ENCODE assay signal across 24 mouse cellular contexts in genomic region chr11:82852115-82852514, GRCm38 (mm10). TPM values are rescaled to one million over a fixed set of nuclear protein-coding genes. Genes with fewer than 3 reads are reported as not detected.
DNase-seq lines count a peak whose midpoint lies in the region; ATAC-seq and TF ChIP-seq lines count a peak whose summit lies in the region.
"Had no signal": no experiment of that assay in that cellular context is flagged by ENCODE, and none has a peak within 500 bp of the region (broad histone marks: within the 10 kb centered on the region; RNA-seq: fewer than 3 reads in every experiment).

No protein-coding gene starts in this region.

- TF ChIP-seq CTCF in CH12.LX (conservative IDR thresholded peaks at IDR 0.05 in 1 of 2, IDR thresholded peaks at IDR 0.05 in 1 of 2; ENCODE audit: low read depth in 2 of 2, low read length in 2 of 2) = no peak
- TF ChIP-seq CTCF in intestine, postnatal 0 days (IDR thresholded peaks at IDR 0.05; ENCODE audit: low read depth) = no peak

- 0 out of 2 replicates have a peak overlapping the region, but pooled peaks have one; percentile 31 for H3K9ac ChIP-seq in liver, embryonic 11.5 days (ENCODE audit: low read depth, low read length)
- H3K9ac ChIP-seq in CH12.LX (ENCODE audit: insufficient read depth, low read depth) = no peak overlapping the region
- H3K9ac ChIP-seq in liver, embryonic 12.5 days = peak overlapping the region; percentile 34
- H3K9ac ChIP-seq in liver, embryonic 16.5 days (ENCODE audit: low read depth, low read length) = peak overlapping the region; percentile 4; the same call in 1 of the 2 replicates
- no peak overlapping the region for H3K9ac ChIP-seq in intestine, postnatal 0 days (ENCODE audit: low read depth, low read length)
- H3K9ac ChIP-seq: embryonic facial prominence, embryonic 15.5 days; forebrain, embryonic 12.5 days; hindbrain, embryonic 13.5 days had no signal

- H3K4me2 ChIP-seq in liver, embryonic 11.5 days = peak overlapping the region; percentile 20; the same call in 1 of the 2 replicates
- H3K4me2 ChIP-seq in CH12.LX (ENCODE audit: insufficient read depth, low read depth, poor library complexity, severe bottlenecking) = peak overlapping the region; percentile 57; the same call in 1 of the 2 replicates
- peak overlapping the region; percentile 44 for H3K4me2 ChIP-seq in liver, embryonic 12.5 days
- 0 out of 2 replicates have a peak overlapping the region, but pooled peaks have one; percentile 34 for H3K4me2 ChIP-seq in liver, embryonic 16.5 days (ENCODE audit: low read depth, low read length)
- no peak overlapping the region for H3K4me2 ChIP-seq in intestine, postnatal 0 days (replicated peaks; ENCODE audit: low read depth)
- H3K4me2 ChIP-seq: embryonic facial prominence, embryonic 15.5 days; forebrain, embryonic 12.5 days had no signal

- WGBS in liver, embryonic 11.5 days = 77% methylated on average over 11 of the region's 11 CpGs
- WGBS in liver, embryonic 12.5 days (ENCODE audit: insufficient replicate concordance) = 66% methylated on average over 11 of the region's 11 CpGs
- WGBS in liver, embryonic 16.5 days (ENCODE audit: insufficient replicate concordance) = 68% methylated on average over 11 of the region's 11 CpGs
- WGBS in intestine, postnatal 0 days = 76% methylated on average over 11 of the region's 11 CpGs

- peaks cover 74% of the 10 kb centered on the region for H3K4me1 ChIP-seq in liver, embryonic 11.5 days (replicated peaks; ENCODE audit: control insufficient read depth, insufficient read depth, low read length)
- H3K4me1 ChIP-seq in CH12.LX (ENCODE audit: control insufficient read depth in 1 of 2, insufficient read depth in 2 of 2) = peaks cover under 1 to 2% of the 10 kb centered on the region in 2 experiments; a peak in 3 of 4 replicates
- peaks cover 99% of the 10 kb centered on the region for H3K4me1 ChIP-seq in liver, embryonic 12.5 days
- H3K4me1 ChIP-seq in liver, embryonic 16.5 days (ENCODE audit: control insufficient read depth, low read depth, low read length) = peaks cover 96% of the 10 kb centered on the region
- no peaks in the 10 kb centered on the region for H3K4me1 ChIP-seq in intestine, postnatal 0 days (replicated peaks; ENCODE audit: control insufficient read depth, insufficient read depth, low read length)
- H3K4me1 ChIP-seq: embryonic facial prominence, embryonic 15.5 days had no signal

- dilution Hi-C loops in CH12.LX (cut with MboI; ENCODE audit: extremely low pct_ligation_motif_present, extremely low pct_unique_long_range_greater_than_20kb, low sequenced_read_pairs) = no loop called here

- no peak; the same call in 1 of the 2 replicates for TF ChIP-seq RAD21 in CH12.LX (IDR thresholded peaks at IDR 0.05; ENCODE audit: low read depth, low read length)

- peaks cover 21% of the 10 kb centered on the region for H3K79me2 ChIP-seq in CH12.LX (replicated peaks; ENCODE audit: control insufficient read depth, extremely low read depth, insufficient read depth, poor library complexity, severe bottlenecking)

- no peaks in the 10 kb centered on the region for H3K27me3 ChIP-seq in liver, embryonic 11.5 days (replicated peaks; ENCODE audit: control insufficient read depth, insufficient read depth, low read length)
- H3K27me3 ChIP-seq in CH12.LX (replicated peaks) = no peaks in the 10 kb centered on the region
- no peaks in the 10 kb centered on the region for H3K27me3 ChIP-seq in liver, embryonic 12.5 days (replicated peaks)
- H3K27me3 ChIP-seq in liver, embryonic 16.5 days (ENCODE audit: control insufficient read depth, insufficient read depth, low read depth, low read length) = no peaks in the 10 kb centered on the region
- no peaks in the 10 kb centered on the region for H3K27me3 ChIP-seq in intestine, postnatal 0 days (replicated peaks; ENCODE audit: control insufficient read depth, insufficient read depth, low read length)
- H3K27me3 ChIP-seq: embryonic facial prominence, embryonic 15.5 days; forebrain, embryonic 12.5 days; hindbrain, embryonic 13.5 days had no signal

- H3K36me3 ChIP-seq in liver, embryonic 11.5 days (ENCODE audit: control insufficient read depth, insufficient read depth, low read length) = no peaks in the 10 kb centered on the region; the same call in 1 of the 2 replicates
- peaks cover 0 to 10% of the 10 kb centered on the region in 2 experiments for H3K36me3 ChIP-seq in CH12.LX (replicated peaks in 1 of 2; ENCODE audit: control insufficient read depth in 1 of 2, insufficient read depth in 1 of 2, low read length in 1 of 2)
- H3K36me3 ChIP-seq in liver, embryonic 12.5 days = peaks cover 6% of the 10 kb centered on the region; the same call in 1 of the 2 replicates
- no peaks in the 10 kb centered on the region for H3K36me3 ChIP-seq in liver, embryonic 16.5 days (ENCODE audit: control insufficient read depth, insufficient read depth)
- no peaks in the 10 kb centered on the region for H3K36me3 ChIP-seq in intestine, postnatal 0 days (ENCODE audit: control insufficient read depth, insufficient read depth)
- H3K36me3 ChIP-seq: embryonic facial prominence, embryonic 15.5 days; forebrain, embryonic 12.5 days; heart, embryonic 10.5 days; hindbrain, embryonic 13.5 days had no signal

- no peak overlapping the region for H3K4me3 ChIP-seq in liver, embryonic 11.5 days (ENCODE audit: low read depth, low read length)
- H3K4me3 ChIP-seq in CH12.LX (replicated peaks in 1 of 3; ENCODE audit: low read depth in 2 of 3, low read length in 2 of 3, poor library complexity in 1 of 3) = no peak overlapping the region
- no peak overlapping the region for H3K4me3 ChIP-seq in liver, embryonic 12.5 days
- no peak overlapping the region for H3K4me3 ChIP-seq in liver, embryonic 16.5 days (ENCODE audit: low read depth, low read length)
- no peak overlapping the region for H3K4me3 ChIP-seq in intestine, postnatal 0 days (ENCODE audit: low read depth, low read length)
- H3K4me3 ChIP-seq: embryonic facial prominence, embryonic 15.5 days; forebrain, embryonic 12.5 days; heart, embryonic 10.5 days; hindbrain, embryonic 13.5 days had no signal

- peak; percentile 17; the same call in 1 of the 2 replicates for TF ChIP-seq EP300 in CH12.LX (IDR thresholded peaks at IDR 0.05; ENCODE audit: low read length)

- no peaks in the 10 kb centered on the region for H3K9me3 ChIP-seq in liver, embryonic 11.5 days (ENCODE audit: control insufficient read depth, low read length)
- peaks cover 3% of the 10 kb centered on the region for H3K9me3 ChIP-seq in CH12.LX (replicated peaks; ENCODE audit: low read length)
- H3K9me3 ChIP-seq in liver, embryonic 12.5 days (replicated peaks) = no peaks in the 10 kb centered on the region
- H3K9me3 ChIP-seq in liver, embryonic 16.5 days (replicated peaks; ENCODE audit: control insufficient read depth, low read length) = no peaks in the 10 kb centered on the region
- no peaks in the 10 kb centered on the region for H3K9me3 ChIP-seq in intestine, postnatal 0 days (ENCODE audit: control insufficient read depth)
- H3K9me3 ChIP-seq: embryonic facial prominence, embryonic 15.5 days; forebrain, embryonic 12.5 days; G1E; heart, embryonic 10.5 days; hindbrain, embryonic 13.5 days had no signal

- H3K27ac ChIP-seq in liver, embryonic 11.5 days (ENCODE audit: low read depth, low read length) = no peak overlapping the region
- H3K27ac ChIP-seq in CH12.LX (ENCODE audit: insufficient read depth, low read depth) = peak overlapping the region; percentile 75
- H3K27ac ChIP-seq in liver, embryonic 12.5 days = peak overlapping the region; percentile 82
- H3K27ac ChIP-seq in liver, embryonic 16.5 days (ENCODE audit: low read length) = peak overlapping the region; percentile 58
- no peak overlapping the region for H3K27ac ChIP-seq in intestine, postnatal 0 days (ENCODE audit: low read depth, low read length)
- H3K27ac ChIP-seq: embryonic facial prominence, embryonic 15.5 days; forebrain, embryonic 12.5 days; heart, embryonic 10.5 days had no signal

- no peak for TF ChIP-seq POLR2A in CH12.LX (IDR thresholded peaks at IDR 0.05; ENCODE audit: low read depth, low read length)

- no peak for ATAC-seq in liver, embryonic 11.5 days (replicated peaks; ENCODE audit: low FRiP score)
- no peak for ATAC-seq in liver, embryonic 12.5 days
- no peak for ATAC-seq in liver, embryonic 16.5 days (ENCODE audit: low read depth)
- no peak for ATAC-seq in intestine, postnatal 0 days
- ATAC-seq: forebrain, embryonic 16.5 days had no signal

- DNase-seq in liver, embryonic 11.5 days (ENCODE audit: low spot score) = no peak
- DNase-seq in liver (no peak), CH12.LX (ENCODE audit: extremely low read depth) (no peak)
- DNase-seq: adrenal gland, adult 8-10 months; adrenal gland, postnatal 36 days; cerebellum, adult 8-10 months; cerebellum, postnatal 14 days; embryo, embryonic 11 days; gastrocnemius, postnatal 10 days; heart, adult 18-20 months; heart, postnatal 10 days had no signal

- in situ Hi-C loops in CH12.LX (cut with MboI; ENCODE audit: low pct_ligation_motif_present, low pct_unique_long_range_greater_than_20kb, low sequenced_read_pairs) = no loop called here

RNA-seq across cellular contexts. Expression of gene Rffl, which starts 18.9 kb away (rescaled TPM):
- 27.5 and 29.7 TPM in 2 replicates for polyA plus RNA-seq in liver, embryonic 11.5 days (2014; fragmentation: Nextera tagmentation; extraction: Ambion mirVana)
- total RNA-seq in CH12.LX (2012; rRNA removed) (14.8 and 16.5 TPM in 2 replicates), CH12.LX (2014; rRNA removed) (1.2 and 1.5 TPM in 2 replicates)
- polyA plus RNA-seq in CH12.LX (2012; ENCODE audit: insufficient read length, low read depth) = 3.0 TPM in 2 replicates
- 28.1 and 28.8 TPM in 2 replicates for polyA plus RNA-seq in liver, embryonic 12.5 days (2016; fragmentation: Nextera tagmentation; extraction: Ambion mirVana)
- polyA plus RNA-seq in liver, embryonic 16.5 days (2015; fragmentation: Nextera tagmentation; extraction: Ambion mirVana) = 25.8 and 26.4 TPM in 2 replicates
- 9.7 and 9.8 TPM in 2 replicates for polyA plus RNA-seq in intestine, postnatal 0 days (2015; fragmentation: Nextera tagmentation; extraction: Ambion mirVana)

RNA-seq across cellular contexts. Expression of gene Rad51d, which starts 38.3 kb away (rescaled TPM):
- 14.4 and 14.8 TPM in 2 replicates for polyA plus RNA-seq in liver, embryonic 11.5 days (2014; fragmentation: Nextera tagmentation; extraction: Ambion mirVana)
- total RNA-seq in CH12.LX (2012; rRNA removed) = 27.2 and 35.5 TPM in 2 replicates
- total RNA-seq in CH12.LX (2014; rRNA removed) = 15.0 and 15.7 TPM in 2 replicates
- polyA plus RNA-seq in CH12.LX (2012; ENCODE audit: insufficient read length, low read depth) = 27.6 and 33.3 TPM in 2 replicates
- 8.6 and 10.0 TPM in 2 replicates for polyA plus RNA-seq in liver, embryonic 12.5 days (2016; fragmentation: Nextera tagmentation; extraction: Ambion mirVana)
- 4.1 and 4.7 TPM in 2 replicates for polyA plus RNA-seq in liver, embryonic 16.5 days (2015; fragmentation: Nextera tagmentation; extraction: Ambion mirVana)
- 9.1 and 9.7 TPM in 2 replicates for polyA plus RNA-seq in intestine, postnatal 0 days (2015; fragmentation: Nextera tagmentation; extraction: Ambion mirVana)

RNA-seq across cellular contexts. Expression of gene Fndc8, which starts 39.8 kb away (rescaled TPM):
- polyA plus RNA-seq in liver, embryonic 11.5 days (2014; fragmentation: Nextera tagmentation; extraction: Ambion mirVana) = 0.13 and 0.15 TPM in 2 replicates
- 0.08 TPM in 1 of 2 replicates, not detected in the other for total RNA-seq in CH12.LX (2012; rRNA removed)
- total RNA-seq in CH12.LX (2014; rRNA removed) = not detected in 2 replicates
- polyA plus RNA-seq in CH12.LX (2012; ENCODE audit: insufficient read length, low read depth) = 0.22 and 0.36 TPM in 2 replicates
- polyA plus RNA-seq in liver, embryonic 12.5 days (2016; fragmentation: Nextera tagmentation; extraction: Ambion mirVana) = 0.08 and 0.19 TPM in 2 replicates
- polyA plus RNA-seq in liver, embryonic 16.5 days (2015; fragmentation: Nextera tagmentation; extraction: Ambion mirVana) = 0.09 and 0.12 TPM in 2 replicates
- 0.09 and 0.16 TPM in 2 replicates for polyA plus RNA-seq in intestine, postnatal 0 days (2015; fragmentation: Nextera tagmentation; extraction: Ambion mirVana)
- total RNA-seq: adrenal gland, postnatal 36 days; common myeloid progenitor, adult 5-6 weeks; gastrocnemius, postnatal 10 days; gastrocnemius, postnatal 4 days; heart, adult 18-20 months; hematopoietic stem cell, adult 5-6 weeks had no signal
- polyA plus RNA-seq: frontal cortex, adult 2 months; G1E had no signal

RNA-seq across cellular contexts. Expression of gene Nle1, which starts 56.1 kb away (rescaled TPM):
- polyA plus RNA-seq in liver, embryonic 11.5 days (2014; fragmentation: Nextera tagmentation; extraction: Ambion mirVana) = 43.4 and 44.9 TPM in 2 replicates
- total RNA-seq in CH12.LX (2012; rRNA removed) (69.1 and 80.0 TPM in 2 replicates), CH12.LX (2014; rRNA removed) (54.4 and 54.9 TPM in 2 replicates)
- polyA plus RNA-seq in CH12.LX (2012; ENCODE audit: insufficient read length, low read depth) = 107 and 135 TPM in 2 replicates
- polyA plus RNA-seq in liver, embryonic 12.5 days (2016; fragmentation: Nextera tagmentation; extraction: Ambion mirVana) = 30.6 and 30.7 TPM in 2 replicates
- 9.1 and 10.7 TPM in 2 replicates for polyA plus RNA-seq in liver, embryonic 16.5 days (2015; fragmentation: Nextera tagmentation; extraction: Ambion mirVana)
- 8.0 and 10.2 TPM in 2 replicates for polyA plus RNA-seq in intestine, postnatal 0 days (2015; fragmentation: Nextera tagmentation; extraction: Ambion mirVana)

RNA-seq across cellular contexts. Expression of gene Unc45b, which starts 58.2 kb away (rescaled TPM):
- polyA plus RNA-seq in liver, embryonic 11.5 days (2014; fragmentation: Nextera tagmentation; extraction: Ambion mirVana) = 1.8 and 4.5 TPM in 2 replicates
- total RNA-seq in CH12.LX (2012; rRNA removed) (0.08 TPM in 1 of 2 replicates, not detected in the other), CH12.LX (2014; rRNA removed) (0.08 TPM in 1 of 2 replicates, not detected in the other)
- 0.19 and 0.26 TPM in 2 replicates for polyA plus RNA-seq in CH12.LX (2012; ENCODE audit: insufficient read length, low read depth)
- 1.1 and 1.4 TPM in 2 replicates for polyA plus RNA-seq in liver, embryonic 12.5 days (2016; fragmentation: Nextera tagmentation; extraction: Ambion mirVana)
- polyA plus RNA-seq in liver, embryonic 16.5 days (2015; fragmentation: Nextera tagmentation; extraction: Ambion mirVana) = 1.4 and 2.4 TPM in 2 replicates
- 1.6 and 1.9 TPM in 2 replicates for polyA plus RNA-seq in intestine, postnatal 0 days (2015; fragmentation: Nextera tagmentation; extraction: Ambion mirVana)
- total RNA-seq: common myeloid progenitor, adult 5-6 weeks had no signal

Comparison
In these comparisons a context has a peak if more than half of its experiments do, and no peak if none do; other contexts are left out.
1. H3K27ac ChIP-seq: peak in CH12.LX (single experiment), liver, embryonic 12.5 days (single experiment) and liver, embryonic 16.5 days (single experiment); none in liver, embryonic 11.5 days (single experiment) and intestine, postnatal 0 days (single experiment).
2. H3K9ac ChIP-seq: peak in liver, embryonic 11.5 days (single experiment), liver, embryonic 12.5 days (single experiment) and liver, embryonic 16.5 days (single experiment); none in CH12.LX (single experiment) and intestine, postnatal 0 days (single experiment).